Mouse (Mus musculus) kidney, postnatal 25 days (tissue): ENCODE results near the gene Inpp5a.
"Not testable (repeated sequence)": the region's sequence is repeated elsewhere in the genome, so short reads cannot be mapped to it uniquely, and the experiment has no call there.

Experiments
- DNase-seq, 2 experiments: peaks; one replicate each; pipeline ENCODE4 v3.0.0; 2021; ENCODE audit warnings: mixed read lengths in 2 of 2

Gene Inpp5a

DNA sequence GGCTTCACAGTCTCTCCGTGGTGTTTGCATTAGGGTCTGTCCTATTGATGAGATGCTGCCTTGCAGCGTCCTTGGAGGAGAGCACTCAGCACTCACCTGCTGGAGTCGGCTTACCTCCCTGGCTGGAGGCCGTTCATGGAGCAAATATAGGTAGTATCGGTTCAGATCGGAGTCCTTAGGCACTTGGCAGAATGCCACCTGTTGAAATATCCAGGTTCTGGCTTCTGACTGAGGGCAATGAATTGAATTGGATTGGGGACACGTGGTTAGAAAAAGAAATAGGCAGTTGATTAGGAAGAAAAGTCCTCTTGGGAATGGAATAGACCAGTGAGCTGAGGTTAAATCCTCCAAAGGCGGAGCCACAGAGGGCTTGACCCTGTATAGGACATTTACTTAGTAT lies 12.9 kb downstream of the Inpp5a start:
- DNase-seq, result no peak

DNA sequence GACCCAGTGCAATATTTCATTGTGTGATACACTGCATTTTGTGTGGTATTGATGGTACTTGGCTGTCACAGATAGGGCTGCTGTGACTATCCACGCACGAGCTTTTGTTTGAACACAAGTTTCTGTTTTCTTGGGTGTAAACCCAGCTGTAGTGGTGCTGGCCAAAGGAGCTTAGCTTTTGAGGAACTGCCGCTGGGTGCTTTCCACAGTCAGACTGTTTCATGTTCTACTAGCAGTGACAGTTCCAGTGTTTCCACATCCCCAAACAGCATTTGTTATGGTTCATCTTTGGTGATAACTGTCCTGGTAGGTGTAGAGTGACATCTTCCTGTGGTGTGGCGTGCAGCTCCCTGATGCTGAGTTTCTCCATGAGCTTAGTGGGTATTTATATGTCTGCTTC lies 13.8 kb downstream of the Inpp5a start:
- DNase-seq, result no peak

DNA sequence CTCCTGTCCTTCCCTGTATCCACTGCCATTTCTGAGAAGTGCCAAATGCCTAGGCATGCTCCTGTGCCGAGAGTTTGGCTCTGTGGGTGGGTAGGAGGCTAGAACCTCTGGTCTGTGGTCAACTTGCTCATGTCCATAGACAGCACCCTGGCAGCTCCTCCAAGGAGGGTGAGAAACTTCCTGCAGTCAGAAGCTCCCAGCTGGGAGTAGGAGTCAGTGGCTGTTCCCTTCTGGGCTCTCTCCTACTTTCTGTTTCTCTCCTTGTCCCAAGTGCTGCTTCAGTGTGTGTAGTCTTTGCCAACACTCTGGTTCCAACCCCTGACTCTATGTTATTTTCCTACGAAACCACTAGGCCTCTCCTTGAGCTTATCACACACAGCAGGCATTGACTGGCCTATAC lies 17.7 kb downstream of the Inpp5a start:
- DNase-seq, result no peak

DNA sequence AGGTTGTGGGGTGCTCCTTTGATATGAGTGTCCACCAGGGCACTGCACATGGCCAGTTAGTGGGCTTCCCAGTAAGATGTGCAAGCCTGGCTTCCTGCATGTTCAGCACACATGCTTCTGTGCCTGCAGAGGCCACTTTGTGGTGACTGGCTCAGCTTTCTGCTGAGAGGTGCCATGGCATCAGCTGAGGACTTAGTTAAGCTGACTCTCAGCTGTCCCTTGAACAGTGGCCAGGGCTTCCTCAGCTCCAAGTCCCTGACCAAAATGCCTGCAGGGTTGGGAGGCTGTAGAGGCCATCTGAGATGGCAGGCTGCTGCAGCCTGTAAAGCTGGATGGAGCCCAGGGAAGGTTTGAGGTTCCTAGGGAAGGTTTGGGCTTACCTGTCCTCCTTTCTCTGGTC lies 19.1 kb downstream of the Inpp5a start:
- no peak for DNase-seq

DNA sequence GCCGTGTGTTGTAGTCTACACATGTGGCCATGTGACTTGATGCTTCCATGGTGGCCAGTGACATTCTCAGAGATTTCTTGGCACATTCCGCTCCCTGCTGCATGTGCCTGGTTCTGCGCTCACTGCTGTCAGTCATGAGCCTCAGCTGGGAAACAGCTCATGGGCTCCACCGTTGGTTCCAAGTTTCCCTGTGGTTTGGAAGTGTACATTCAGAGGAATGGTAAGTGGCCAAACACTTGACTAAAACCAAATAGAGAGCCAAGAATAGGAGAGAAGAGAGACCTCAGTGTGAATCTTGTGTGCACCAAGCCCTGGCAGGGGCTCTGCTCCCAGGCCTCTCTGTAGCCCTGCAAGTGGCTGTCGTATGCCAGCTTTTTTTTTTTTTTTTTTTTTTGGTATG lies 21.0 kb downstream of the Inpp5a start:
- no peak for DNase-seq

DNA sequence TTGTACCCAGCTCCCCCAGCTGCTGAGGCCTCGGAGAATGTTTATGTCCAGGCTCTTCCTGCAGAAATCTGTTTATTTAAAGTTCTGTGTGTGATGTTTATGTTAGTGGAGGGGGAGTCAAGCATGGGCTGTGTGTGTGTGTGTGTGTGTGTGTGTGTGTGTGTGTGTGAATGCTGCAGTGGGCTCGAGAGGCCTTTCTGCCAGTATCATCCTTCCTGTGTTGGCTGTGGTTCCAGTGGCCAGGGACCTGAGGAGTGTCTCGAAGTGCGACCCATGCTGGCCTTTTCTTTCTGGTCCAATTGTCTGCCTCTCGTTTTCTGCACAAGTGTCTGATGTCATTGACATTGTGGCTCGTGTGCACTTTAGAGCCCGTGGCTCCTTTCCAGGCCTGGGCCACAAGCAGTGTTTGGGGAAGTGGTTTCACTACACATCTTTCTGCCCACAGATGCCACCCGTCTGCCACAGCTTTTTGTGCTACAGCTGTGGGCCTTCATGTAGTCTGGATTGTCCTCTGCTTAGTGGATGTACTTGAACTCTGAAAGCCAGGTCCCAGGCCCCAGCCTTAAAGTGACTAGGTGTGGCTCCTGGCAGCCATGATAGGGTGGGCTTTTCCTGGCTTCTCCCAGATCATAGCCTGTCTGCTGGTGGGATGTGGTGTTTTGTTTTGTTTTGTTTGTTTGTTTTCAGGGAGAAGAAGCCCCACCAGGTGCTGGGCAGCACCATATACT lies 23.5 kb downstream of the Inpp5a start:
- peak in 1 of 2 experiments; percentile 31 for DNase-seq

DNA sequence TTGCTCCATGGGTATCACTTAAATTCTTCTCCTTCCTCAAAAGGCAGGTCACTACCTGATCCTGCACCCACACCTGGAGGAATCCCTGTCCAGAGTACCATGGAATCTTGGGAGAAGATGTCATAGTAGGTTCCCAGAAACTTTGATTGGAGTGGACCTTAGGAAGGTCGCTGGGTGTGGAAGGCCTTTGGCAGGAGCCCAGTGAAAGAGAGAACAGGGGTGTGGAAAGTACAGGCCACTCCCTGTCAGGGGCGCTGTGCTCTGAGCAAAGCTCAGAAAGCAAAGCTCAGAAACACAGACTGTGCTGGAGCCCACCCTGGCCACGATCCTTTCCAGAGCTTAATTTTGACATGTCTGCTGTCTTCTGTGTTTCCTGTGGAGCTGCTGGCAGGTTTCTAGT lies 24.5 kb downstream of the Inpp5a start:
- DNase-seq, result no peak

DNA sequence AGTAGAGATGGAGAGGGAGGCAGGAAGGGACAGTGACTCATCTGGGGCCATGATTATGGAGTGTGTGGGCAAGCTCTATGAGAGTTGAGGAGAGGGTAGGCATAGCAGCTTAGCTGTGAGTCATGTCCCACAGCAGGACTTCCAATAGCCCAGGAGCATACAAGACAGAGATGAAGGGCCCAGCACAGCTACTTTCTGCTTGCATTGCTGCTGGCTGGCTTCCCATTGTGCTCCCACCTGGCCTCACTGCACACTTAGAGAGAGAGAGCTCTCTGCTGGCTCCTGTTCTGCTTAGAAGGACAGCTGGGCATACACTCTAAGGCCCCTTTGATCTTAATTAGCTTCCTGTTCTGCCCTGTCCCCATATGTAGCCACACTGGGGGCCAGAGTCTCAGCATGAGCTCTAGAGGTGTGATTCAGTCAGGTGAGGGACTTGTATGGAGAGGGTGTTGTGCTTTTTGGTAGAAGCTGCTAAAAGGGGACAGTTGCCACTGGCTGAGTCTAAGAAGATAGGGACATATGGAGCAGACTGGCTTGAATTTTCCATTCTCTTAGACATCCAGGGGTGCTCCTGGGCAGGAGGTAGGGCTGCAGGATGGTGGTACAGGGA lies 26.8 kb downstream of the Inpp5a start:
- DNase-seq, result no peak

DNA sequence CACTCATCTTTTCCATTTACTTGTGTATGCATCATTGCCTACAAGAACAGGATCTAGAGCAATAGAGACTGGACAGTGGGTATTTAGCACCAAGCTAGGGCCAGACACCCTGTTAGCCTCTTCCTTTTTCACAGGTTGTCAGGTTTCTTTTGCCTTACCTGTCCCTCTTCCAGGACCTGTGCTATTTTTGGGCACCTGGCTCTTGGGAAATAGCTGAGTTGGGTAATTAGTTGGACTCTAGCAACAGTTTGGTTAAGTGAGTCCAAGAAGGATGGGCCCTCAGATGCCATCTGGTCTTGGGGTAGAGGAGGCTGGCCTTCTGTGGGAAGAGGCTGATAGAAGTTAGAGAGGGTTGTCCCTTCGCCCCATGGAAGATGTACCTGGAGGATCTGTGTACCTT lies 29.5 kb downstream of the Inpp5a start:
- DNase-seq, result no peak

DNA sequence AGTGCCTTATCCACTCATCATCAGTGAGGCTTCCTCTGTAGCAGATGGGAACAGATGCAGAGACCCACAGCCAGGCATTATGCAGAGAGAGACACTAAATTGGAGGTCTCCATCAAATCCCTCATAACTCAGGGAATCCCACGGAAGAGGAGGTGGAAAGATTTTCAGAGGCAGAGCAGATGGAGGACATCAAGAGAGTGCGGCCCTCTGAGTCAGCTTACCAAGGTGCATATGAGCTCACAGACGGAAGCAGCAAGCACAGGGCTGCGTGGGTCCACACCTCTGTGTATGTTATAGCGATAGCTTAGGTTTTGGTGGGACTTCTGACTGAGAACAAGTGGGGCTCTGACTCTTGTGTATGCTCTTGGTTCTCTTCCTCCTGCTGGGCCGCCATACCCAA lies 33.9 kb downstream of the Inpp5a start:
- DNase-seq, result no peak

DNA sequence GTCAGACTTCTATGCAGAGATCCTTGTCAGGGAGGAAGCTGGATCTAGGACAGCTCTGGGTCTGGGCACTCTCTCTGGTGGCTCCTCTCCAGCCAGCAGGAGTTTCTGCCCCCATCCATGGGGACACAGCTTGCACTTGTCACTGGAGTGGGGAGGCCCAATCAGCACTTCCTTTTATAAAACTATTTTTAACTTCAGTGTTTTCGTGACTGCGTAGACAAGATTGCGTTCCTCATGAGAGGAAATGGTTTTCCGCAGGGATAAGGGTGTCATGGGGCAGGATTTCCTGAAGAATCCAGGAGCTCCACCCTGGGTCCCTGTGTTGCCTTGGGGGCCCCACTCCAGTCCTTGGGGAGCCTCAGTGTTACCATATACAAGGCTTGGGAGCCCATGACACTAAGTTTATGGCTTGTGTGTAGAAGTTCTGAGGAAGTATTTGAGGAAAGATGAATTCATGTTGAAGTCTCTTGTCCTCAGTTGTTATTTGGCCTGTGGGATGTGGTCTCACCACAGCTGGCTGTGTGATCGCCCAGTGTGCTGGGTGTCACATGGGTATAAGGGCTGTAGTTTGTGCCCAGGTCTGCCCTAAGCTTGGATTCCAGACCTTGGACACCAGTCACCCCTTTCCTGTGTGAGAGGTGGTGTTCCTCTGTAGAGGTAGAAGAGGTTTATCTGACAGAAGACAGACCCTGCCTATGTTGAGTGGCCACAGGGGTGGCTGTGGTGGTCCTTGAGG lies 45.4 kb downstream of the Inpp5a start:
- DNase-seq, result peak; percentile 68 to 86

DNA sequence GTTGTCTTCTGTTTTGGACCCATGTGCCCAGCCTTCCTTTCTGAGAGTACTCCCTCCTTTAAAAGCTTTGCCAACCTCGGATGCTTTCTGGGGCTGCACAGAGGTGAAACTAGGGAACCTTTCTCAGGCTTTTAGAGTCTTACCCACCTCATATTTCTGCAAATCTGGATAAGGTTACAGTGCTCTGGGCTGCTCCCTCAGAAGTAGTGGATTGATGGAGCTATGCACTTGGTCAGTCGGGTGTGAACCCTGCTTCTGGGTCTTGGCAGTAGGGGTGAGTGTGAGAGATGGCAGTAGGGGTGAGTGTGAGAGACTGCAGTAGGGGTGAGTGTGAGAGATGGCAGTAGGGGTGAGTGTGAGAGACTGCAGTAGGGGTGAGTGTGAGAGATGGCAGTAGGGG lies 46.0 kb downstream of the Inpp5a start:
- DNase-seq, result not testable (repeated sequence)

DNA sequence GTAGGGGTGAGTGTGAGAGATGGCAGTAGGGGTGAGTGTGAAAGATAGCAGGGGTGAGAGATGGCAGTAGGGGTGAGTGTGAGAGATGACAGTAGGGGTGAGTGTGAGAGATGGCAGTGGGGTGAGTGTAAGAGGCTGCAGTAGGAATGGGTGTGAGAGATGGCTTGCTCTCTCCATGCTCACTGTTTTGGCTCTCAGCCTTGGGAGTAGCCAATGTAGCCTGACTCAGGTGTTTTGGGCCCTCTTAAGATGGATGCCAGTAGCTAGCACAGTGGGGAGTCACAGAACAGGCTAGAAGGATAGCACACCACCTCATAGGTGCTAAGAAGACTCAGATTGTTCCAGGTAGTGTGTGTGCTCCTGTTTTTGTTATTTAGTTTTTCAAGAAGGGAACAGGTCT lies 46.8 kb downstream of the Inpp5a start:
- DNase-seq, result no peak

DNA sequence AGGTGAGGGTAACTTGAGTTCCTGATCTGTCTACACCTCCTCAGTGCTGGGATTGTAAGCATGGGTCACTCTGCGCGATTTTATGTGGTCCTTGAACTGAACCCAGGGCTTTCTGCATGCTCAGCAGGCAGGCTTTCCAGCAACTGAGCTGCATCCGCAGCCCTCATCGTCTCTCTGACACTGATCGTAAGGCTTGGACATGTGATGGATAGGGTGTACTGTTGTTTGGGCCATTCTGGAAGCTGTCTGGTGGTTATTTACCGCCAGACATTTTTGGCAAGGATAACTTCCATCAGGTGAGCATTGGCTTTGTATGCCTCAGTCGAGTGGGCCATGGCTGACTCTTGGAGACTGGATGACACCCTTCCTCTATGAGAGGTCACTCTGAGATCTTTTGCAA lies 48.0 kb downstream of the Inpp5a start:
- DNase-seq, result no peak

DNA sequence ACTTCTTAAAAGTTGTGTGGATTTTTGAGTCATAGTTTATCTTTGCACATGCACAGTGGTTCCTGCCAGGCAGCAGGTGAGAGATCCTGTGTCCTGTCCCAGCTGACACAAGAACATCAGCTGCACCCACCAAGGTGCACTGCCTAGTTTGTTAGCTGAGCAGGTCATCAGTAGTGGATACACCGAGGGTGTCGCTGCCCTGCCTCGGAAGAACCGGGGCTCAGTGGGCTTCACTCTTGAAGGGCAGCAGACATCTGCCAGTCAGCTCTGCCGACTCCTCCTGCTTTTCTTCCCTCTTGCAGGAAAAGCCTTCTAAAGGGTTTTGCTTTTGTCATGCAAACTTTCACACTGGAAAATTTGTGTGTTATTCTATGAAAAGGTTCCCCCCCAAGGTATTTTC lies 48.6 kb downstream of the Inpp5a start:
- no peak for DNase-seq

DNA sequence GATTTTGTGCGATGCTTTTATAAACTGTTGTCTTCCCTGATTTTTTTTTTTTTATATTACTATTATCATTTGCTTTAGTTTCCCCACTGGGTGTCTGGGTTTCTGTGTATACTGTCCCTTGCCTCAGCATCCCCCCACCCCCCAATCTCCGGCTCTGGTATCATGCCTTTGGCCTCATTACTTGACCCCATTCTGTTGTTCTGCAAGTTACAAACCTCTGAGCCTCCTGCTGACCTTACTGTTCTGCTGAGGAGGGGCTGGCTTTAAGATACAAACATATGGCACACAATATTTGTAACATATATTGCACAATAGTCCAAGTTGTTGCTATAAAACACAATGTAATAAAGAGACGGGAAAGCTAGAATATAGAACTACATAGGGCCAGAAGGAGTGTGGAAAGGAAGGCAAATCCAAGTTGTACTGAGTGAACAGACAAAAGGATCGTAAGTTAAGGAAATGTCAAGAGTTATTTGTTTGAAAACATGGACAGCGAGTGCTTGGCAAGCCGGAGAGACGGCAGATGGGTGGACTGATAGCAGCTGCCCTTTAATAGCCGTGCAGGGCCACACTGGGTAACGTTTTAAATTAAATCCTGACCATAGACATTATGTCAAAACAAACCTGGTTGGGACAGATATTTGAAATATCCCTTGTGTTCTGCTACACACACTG lies 49.2 kb downstream of the Inpp5a start:
- no peak for DNase-seq

DNA sequence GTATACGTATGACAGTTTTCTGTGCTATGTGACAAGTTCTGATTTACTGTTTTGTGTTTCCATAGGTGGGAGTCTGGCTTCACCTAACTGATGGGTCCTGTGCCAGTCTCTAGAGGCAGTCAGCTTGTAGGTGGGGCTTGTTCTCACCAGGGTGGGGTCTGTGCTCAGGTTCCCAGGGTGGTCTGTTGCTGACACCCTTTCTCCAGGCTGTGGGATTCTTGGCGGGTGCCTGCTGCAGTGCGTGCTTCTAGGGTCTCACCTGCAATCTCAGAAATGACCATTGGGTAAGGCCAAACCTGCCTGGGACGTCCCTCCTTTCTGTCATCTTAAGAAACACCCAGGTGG lies 49.7 kb downstream of the Inpp5a start:
- no peak for DNase-seq

DNA sequence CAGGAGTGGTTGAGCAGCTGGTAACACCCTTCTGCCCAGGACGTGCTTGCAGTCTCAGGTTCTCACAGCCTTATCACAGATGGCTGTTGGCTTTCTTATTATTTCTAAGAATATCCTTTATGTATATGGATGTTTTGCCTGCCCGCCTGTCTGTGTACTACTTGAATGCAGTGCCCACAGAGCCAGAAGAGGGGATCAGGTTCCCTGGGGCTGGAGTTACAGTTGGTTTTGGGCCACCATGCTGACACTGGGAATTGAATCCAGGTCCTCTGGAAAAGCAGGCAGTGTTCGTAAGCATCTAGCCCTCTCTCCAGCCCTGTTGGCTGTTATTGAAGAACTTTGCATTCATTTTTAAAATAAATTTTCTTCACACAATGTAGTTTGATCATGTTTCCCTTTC lies 50.1 kb downstream of the Inpp5a start:
- no peak for DNase-seq

DNA sequence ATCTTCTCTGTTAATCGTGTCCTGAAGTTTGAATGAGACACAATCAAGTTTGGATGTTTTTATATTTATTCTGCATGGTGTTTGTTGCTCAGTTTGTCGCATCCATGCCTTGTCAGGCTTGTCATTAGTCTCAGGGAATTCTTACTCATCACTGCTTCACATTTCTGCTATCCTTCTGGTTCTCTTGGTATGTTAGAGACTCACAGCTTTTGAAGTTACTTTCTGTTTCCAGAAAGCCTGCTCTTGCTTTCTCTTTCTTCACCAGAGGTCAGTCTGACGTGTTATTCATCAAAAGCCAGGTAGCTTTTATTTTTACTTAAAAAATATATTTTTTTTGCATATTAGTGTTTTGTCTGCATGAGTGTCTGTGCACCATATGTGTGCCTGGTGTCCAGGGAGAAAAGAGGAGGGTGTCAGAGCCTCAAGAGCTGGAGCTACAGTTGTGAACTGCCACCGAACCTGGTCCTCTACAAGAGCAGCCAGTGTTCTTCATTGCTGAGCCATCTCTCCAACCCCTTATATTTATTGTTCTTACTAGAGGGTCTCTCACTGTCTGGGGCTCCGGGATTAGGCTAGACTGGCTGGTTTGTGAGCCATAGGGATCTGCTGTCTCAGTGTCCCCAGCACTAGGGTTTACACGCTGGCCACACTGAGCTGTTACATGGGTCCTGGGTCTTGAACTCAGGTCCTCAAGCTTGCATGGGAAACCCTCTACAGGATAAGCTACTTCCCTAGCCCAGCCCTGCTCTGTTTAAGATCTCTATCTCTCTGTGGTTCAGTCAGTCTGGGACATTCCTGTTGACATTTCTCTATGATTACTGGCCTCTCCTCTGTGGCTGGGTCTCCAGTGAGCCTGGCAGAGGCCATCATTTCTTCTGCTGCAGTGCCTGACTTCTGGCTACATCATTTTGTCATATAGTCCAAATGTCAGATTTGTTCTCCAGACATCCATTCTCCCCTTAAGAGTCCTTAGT lies 51.3 kb downstream of the Inpp5a start:
- DNase-seq, result no peak

DNA sequence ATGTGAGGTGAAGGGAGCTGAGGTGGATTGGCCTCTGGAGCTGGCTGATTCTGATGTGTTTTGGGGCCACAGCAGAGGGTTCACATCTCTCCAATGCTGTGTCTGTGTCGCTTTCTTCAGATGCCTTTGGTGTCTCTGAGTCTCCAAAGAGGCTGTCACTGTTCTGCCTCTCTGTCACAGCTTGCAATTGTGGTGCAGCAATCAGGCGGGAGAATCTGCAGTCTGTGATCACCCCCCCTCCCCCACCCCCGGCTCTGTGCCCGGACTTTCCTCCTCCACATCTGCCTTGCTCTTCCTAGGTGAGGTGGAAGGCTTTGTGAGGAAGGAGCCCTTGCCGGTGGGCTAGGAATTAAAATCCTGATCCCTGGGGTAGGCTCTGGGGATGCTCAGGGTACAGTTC lies 52.1 kb downstream of the Inpp5a start:
- DNase-seq, result no peak

DNA sequence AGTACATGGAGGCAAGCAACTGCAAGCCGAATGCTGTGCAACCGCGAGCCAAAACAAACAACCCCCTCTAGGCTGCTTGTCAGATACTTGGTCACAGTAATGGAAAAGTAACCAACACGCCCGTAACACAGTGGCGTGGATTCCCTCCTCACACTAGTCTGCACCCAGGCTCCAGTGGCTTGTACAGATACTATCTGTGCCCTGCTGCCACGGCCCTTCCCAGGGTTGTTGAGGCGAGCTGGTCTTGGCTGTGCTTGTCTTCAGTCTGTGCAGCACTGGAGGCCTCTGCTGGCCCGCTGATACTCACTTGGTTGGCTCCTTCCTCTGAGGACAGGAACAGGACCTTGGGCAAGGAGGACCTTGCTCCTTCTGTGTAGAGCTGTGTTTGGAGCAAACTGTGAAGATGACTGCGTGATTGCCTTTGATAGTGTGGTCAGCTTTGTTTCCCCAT lies 52.9 kb downstream of the Inpp5a start:
- DNase-seq, result peak; percentile 39 to 68

DNA sequence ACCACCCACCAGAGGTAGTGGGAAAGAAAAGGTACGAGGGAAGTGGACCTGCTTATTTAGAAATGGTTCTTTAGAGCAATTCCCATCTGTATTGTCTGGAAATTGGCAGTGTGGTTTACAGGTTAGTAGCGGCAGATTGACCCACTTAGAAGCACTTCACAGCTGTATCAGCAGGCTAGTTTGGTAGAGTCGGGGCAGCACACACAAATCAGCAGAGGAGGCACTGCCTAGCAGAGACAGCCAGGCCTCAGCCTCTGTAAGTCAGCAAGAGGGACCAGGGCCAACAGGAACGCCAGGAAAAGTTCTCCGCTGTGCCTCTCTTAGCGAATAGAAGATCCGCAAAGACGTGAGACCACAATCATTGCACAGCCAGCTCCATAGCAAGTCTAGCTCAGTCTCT lies 56.7 kb downstream of the Inpp5a start:
- DNase-seq, result no peak
